Mouse (Mus musculus) hindbrain, postnatal 0 days (tissue): Measurements from ENCODE around the gene Gria1. TPM values are rescaled to one million over a fixed set of nuclear protein-coding genes. Genes with fewer than 3 reads are reported as not detected.

Experiments used
- ATAC-seq: fragments of 200-750 bp; cut with Nextera tagmentation; 2 replicates; pipeline ENCODE4 v1.8.0; 2017; ENCODE audit warnings: mild to moderate bottlenecking, moderate TSS enrichment, moderate library complexity
- DNase-seq: peaks from one replicate; pipeline ENCODE4 v3.0.0-alpha.2; 2015; ENCODE audit warnings: low spot score
- H3K27ac ChIP-seq: fragments of 300-500 bp; sonication (generic); 2 replicates; pipeline ENCODE4 v1.5.1; 2014; ENCODE audit warnings: mild to moderate bottlenecking
- H3K27me3 ChIP-seq: fragments of 300-500 bp; sonication (generic); 2 replicates; pipeline ENCODE4 v1.6.1; 2014; ENCODE audit warnings: low read length, mixed read lengths; ENCODE audit not compliant: insufficient read depth
- H3K36me3 ChIP-seq: fragments of 300-500 bp; sonication (generic); 2 replicates; pipeline ENCODE4 v1.6.1; 2014; ENCODE audit warnings: low read length, mixed read lengths; ENCODE audit not compliant: insufficient read depth
- H3K4me1 ChIP-seq: fragments of 300-500 bp; sonication (generic); 2 replicates; pipeline ENCODE4 v1.6.1; 2014; ENCODE audit warnings: antibody characterized with exemption, low read length, mixed read lengths; ENCODE audit not compliant: insufficient read depth
- H3K4me2 ChIP-seq: fragments of 300-500 bp; sonication (generic); 2 replicates; pipeline ENCODE4 v1.6.1; 2014; ENCODE audit warnings: low read depth, mild to moderate bottlenecking, low read length, moderate library complexity, mixed read lengths
- H3K4me3 ChIP-seq: fragments of 300-500 bp; sonication (generic); 2 replicates; pipeline ENCODE4 v1.5.1; 2014; ENCODE audit warnings: low read length
- H3K9ac ChIP-seq: fragments of 300-500 bp; sonication (generic); replicated peaks from 2 replicates; pipeline ENCODE4 v1.6.1; 2014; ENCODE audit warnings: mild to moderate bottlenecking, low read length, moderate library complexity, mixed read lengths
- H3K9me3 ChIP-seq: fragments of 300-500 bp; sonication (generic); 2 replicates; pipeline ENCODE4 v1.6.1; 2016; ENCODE audit warnings: low read length, mixed read lengths
- CTCF ChIP-seq: IDR thresholded peaks from 2 replicates; pipeline ENCODE4 v1.5.1; 2016; ENCODE audit warnings: antibody characterized with exemption, control low read depth, low read depth
- WGBS: fragments of 180-500 bp; shearing (Covaris S2); extraction: QIAGEN DNeasy Blood & Tissue Kit; methylation state at CpG from one replicate; pipeline ENCODE4 v1.1.7; 2014; 5-methylcytosine and 5-hydroxymethylcytosine counted together
- polyA plus RNA-seq: library from polyadenylated mRNA; unstranded; fragments of >200 nt; fragmentation: Nextera tagmentation; extraction: Ambion mirVana; gene quantifications from 2 replicates; pipeline ENCODE4 v1.2.1, GENCODE M21; 2015
- total RNA-seq: library from RNA; depleted of rRNA; stranded (reverse); fragments of >200 nt; gene quantifications from 2 replicates; pipeline ENCODE4 v1.2.3, GENCODE M21; 2014

The Gria1 gene
- total and polyA plus RNA-seq, 2 experiments from 2014 or later = 47.1 to 58.2 TPM

DNA sequence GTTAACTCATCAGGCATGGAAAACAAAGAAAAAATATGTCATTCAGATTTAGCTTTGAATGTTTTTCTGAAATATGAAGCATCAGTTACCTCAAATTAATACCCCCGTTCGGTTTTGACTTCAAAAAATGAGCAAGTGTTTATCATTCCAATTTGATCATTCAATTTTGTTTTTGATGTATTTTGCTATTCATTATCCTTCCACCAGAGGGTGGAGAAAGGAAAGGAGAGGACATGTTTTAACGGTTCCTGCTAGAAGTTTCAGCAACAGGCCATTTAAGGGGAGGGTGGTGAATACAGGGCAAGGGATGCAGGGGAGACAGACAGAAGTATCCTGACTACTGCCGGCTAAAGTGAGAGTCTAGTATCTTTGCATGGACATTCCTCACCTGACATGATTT, 7.3 kb downstream of the Gria1 start:
- 69% methylated on average over 4 of the region's 4 CpGs for WGBS
- Histone ChIP-seq H3K9me3 (no peaks in the 10 kb centered on the region), H3K4me2 (no peak overlapping the region), H3K36me3 (no peaks in the 10 kb centered on the region), H3K4me1 (0 out of 2 replicates have a peak, but pooled peaks cover 2% of the 10 kb centered on the region), H3K27me3 (no peaks in the 10 kb centered on the region), H3K4me3 (no peak overlapping the region), H3K27ac (no peak overlapping the region), H3K9ac (no peak overlapping the region)
- ATAC-seq (no peak), DNase-seq (peak; percentile 51)
- TF ChIP-seq CTCF = peak; percentile 74

DNA sequence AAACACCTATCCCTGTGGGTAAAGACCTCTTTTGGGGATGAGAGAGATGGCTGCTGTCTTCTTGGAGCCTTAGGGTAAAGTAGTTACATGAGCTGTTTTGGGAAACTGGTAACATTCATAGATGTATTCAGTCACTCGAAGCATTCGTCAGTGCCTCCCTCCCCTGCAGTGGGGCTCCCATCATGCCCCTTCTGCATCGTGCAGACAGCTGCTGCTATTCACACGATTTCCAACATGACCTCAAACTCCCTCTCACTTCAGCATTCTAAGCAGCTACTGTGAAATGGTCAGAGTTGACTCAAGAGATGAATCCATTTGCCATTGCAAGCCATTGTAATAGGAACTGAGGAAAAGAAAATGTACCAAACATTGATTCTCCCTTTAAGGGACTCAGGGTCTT, 11.2 kb downstream of the Gria1 start:
- H3K4me2 ChIP-seq = no peak overlapping the region
- H3K9ac ChIP-seq = no peak overlapping the region
- ATAC-seq (no peak), DNase-seq (no peak)
- 0 out of 2 replicates have a peak, but pooled peaks cover 2% of the 10 kb centered on the region for H3K4me1 ChIP-seq
- H3K9me3 ChIP-seq = no peaks in the 10 kb centered on the region
- H3K27me3 ChIP-seq = no peaks in the 10 kb centered on the region
- H3K27ac ChIP-seq = no peak overlapping the region
- no peaks in the 10 kb centered on the region for H3K36me3 ChIP-seq
- no peak overlapping the region for H3K4me3 ChIP-seq
- no peak for TF ChIP-seq CTCF
- WGBS = 36% methylated on average over 4 of the region's 4 CpGs

DNA sequence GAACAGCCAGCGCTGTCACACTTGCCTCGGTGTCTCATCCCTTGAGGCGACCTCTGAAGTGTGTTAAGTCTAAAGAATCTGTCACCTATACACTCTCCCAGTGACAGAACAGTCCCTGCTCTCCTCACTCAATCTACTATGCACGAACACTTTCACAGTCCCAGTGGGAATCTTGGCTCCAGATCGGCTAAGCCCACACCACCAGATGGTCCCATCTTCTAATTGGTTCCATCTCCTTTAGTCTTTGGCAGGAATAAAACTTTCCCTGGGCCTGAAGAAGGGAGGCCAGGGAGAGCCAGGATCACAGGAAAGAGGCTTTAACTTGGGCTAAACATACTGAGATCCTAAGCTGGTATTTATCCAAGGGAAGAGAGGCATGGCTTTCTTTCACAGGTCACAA, 19.3 kb downstream of the Gria1 start:
- H3K4me2 ChIP-seq = no peak overlapping the region
- no peak overlapping the region for H3K27ac ChIP-seq
- WGBS = 41% methylated on average over 5 of the region's 5 CpGs
- no peak overlapping the region for H3K4me3 ChIP-seq
- no peaks in the 10 kb centered on the region for H3K4me1 ChIP-seq
- DNase-seq (peak; percentile 81), ATAC-seq (peak; percentile 61; the same call in 1 of the 2 replicates)
- no peak for TF ChIP-seq CTCF
- H3K9me3 ChIP-seq = no peaks in the 10 kb centered on the region
- H3K9ac ChIP-seq = no peak overlapping the region
- H3K27me3 ChIP-seq = no peaks in the 10 kb centered on the region
- no peaks in the 10 kb centered on the region for H3K36me3 ChIP-seq

DNA sequence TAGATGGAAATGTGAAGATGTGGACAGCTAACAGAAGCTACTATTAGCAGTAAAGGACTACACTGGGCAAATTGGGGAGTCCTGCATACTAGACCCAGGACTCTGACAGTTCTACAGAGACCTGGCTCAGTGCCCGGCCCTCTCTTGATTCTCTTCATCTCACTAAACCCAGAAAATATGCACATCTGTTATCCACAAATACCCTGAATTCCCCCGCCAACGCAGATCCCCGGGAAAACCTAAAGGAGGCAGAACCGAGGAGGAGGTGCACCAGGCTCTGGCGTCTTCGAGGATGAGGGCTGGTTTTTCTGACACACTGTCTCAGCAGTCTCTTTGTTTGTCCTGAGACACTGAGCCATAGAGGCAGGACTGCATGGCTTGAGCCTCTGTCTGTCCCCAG, 27.6 kb downstream of the Gria1 start:
- no peak overlapping the region for H3K4me3 ChIP-seq
- no peak overlapping the region for H3K4me2 ChIP-seq
- H3K9me3 ChIP-seq = no peaks in the 10 kb centered on the region
- ATAC-seq = no peak
- no peak overlapping the region for H3K9ac ChIP-seq
- H3K27me3 ChIP-seq = no peaks in the 10 kb centered on the region
- TF ChIP-seq CTCF = no peak
- DNase-seq = no peak
- no peak overlapping the region; the same call in 1 of the 2 replicates for H3K27ac ChIP-seq
- WGBS = 30% methylated on average over 7 of the region's 7 CpGs
- peaks cover 4% of the 10 kb centered on the region; the same call in 1 of the 2 replicates for H3K4me1 ChIP-seq
- no peaks in the 10 kb centered on the region for H3K36me3 ChIP-seq

DNA sequence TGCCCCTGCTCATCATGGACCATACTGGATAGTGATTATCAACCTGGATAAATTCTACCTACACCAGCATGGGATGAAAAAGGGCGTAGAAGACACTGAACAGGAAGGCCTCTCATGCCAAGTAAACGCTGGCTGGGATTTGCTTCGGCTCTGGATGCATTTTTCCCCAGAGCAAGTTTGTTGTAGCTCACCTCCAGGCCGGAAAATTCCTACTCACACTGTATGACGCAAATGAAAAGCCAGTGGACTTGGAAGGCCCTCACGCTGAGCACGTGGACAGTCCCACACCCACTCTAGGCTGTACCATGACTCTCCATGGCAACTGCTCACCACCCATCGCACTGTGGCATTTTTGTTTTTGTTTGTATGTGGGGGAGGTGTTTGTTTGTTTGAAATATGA, 28.1 kb downstream of the Gria1 start:
- Histone ChIP-seq H3K27ac (no peak overlapping the region; the same call in 1 of the 2 replicates), H3K27me3 (no peaks in the 10 kb centered on the region), H3K9me3 (no peaks in the 10 kb centered on the region), H3K4me1 (peaks cover 4% of the 10 kb centered on the region; the same call in 1 of the 2 replicates), H3K4me3 (no peak overlapping the region), H3K36me3 (no peaks in the 10 kb centered on the region), H3K4me2 (no peak overlapping the region), H3K9ac (no peak overlapping the region)
- TF ChIP-seq CTCF = no peak
- ATAC-seq (no peak), DNase-seq (no peak)
- WGBS = 60% methylated on average over 8 of the region's 8 CpGs

DNA sequence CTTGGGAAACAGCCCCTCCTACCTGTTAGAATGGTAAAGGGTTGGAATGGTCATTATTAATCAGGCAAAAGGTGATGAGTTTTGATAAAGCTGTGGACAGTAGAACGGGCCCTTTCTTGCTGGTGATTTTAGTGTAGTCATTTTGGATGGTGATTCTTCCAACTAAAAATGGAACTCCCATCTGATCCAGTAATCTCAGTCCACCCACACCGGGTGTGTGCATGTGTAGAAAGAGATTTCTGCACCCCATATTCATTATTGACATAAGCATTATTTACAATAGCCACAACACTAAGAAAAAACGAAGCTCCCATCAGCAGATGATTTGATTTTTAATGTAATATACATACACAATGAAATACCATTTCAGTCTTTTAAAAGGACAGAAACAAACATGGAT, 30.9 kb downstream of the Gria1 start:
- WGBS = 87% methylated on average over 3 of the region's 3 CpGs

DNA sequence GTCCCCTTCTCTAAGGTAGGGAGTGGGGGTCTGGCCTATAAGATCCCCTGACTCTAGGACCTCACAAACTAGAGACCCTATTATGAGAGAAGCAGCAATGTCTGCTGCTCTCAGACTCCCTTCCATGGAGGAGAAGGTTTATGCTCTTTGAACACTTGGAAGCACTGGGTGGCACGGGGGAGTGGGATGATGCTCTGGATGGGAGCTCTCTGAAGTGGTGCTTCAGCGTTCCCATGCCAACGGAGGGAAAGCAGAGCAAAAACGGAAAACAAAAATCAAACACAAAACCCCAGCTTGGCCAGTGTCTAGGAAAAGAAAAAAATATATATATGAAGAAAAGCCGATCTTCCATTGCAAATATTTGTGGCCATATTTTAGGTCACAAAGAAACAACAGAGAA, 33.0 kb downstream of the Gria1 start:
- ATAC-seq (no peak), DNase-seq (no peak)
- Histone ChIP-seq H3K36me3 (no peaks in the 10 kb centered on the region), H3K4me1 (peaks cover 2% of the 10 kb centered on the region; the same call in 1 of the 2 replicates), H3K9me3 (no peaks in the 10 kb centered on the region), H3K27me3 (no peaks in the 10 kb centered on the region), H3K4me3 (no peak overlapping the region), H3K27ac (no peak overlapping the region), H3K9ac (no peak overlapping the region), H3K4me2 (no peak overlapping the region)
- 60% methylated on average over 5 of the region's 5 CpGs for WGBS
- no peak for TF ChIP-seq CTCF

More for the DNA sequence above, 30.9 kb downstream of the Gria1 start:
- H3K9me3 ChIP-seq = no peaks in the 10 kb centered on the region
- no peak overlapping the region for H3K4me3 ChIP-seq
- no peaks in the 10 kb centered on the region for H3K36me3 ChIP-seq
- H3K4me2 ChIP-seq = no peak overlapping the region
- TF ChIP-seq CTCF = no peak
- H3K9ac ChIP-seq = no peak overlapping the region
- no peak overlapping the region for H3K27ac ChIP-seq
- DNase-seq (no peak), ATAC-seq (no peak)
- H3K4me1 ChIP-seq = peaks cover 4% of the 10 kb centered on the region; the same call in 1 of the 2 replicates
- H3K27me3 ChIP-seq = no peaks in the 10 kb centered on the region
